Mouse (Mus musculus) embryonic facial prominence, embryonic 14.5 days (tissue): ENCODE data around the gene Rbms1. TPM values are rescaled to one million over a fixed set of nuclear protein-coding genes. Genes with fewer than 3 reads are reported as not detected.
A peak's percentile ranks its signal among the peaks of the same experiment; 100 is the strongest.

ENCODE experiments used
- ATAC-seq: fragments of 200-750 bp; cut with Nextera tagmentation; 2 replicates; pipeline ENCODE4 v1.8.0; 2017; ENCODE audit warnings: low read depth, moderate number of reproducible peaks, moderate TSS enrichment
- DNase-seq: peaks from one replicate; pipeline ENCODE4 v3.0.0-alpha.2; 2015; ENCODE audit warnings: low spot score
- H3K27ac ChIP-seq: fragments of 300-500 bp; sonication (generic); replicated peaks from 2 replicates; pipeline ENCODE4 v1.5.1; 2014; ENCODE audit warnings: low read depth, mild to moderate bottlenecking, low read length, moderate library complexity
- H3K27me3 ChIP-seq: fragments of 300-500 bp; sonication (generic); replicated peaks from 2 replicates; pipeline ENCODE4 v1.6.1; 2014; ENCODE audit warnings: low read length; ENCODE audit not compliant: control insufficient read depth, insufficient read depth
- H3K36me3 ChIP-seq: fragments of 300-500 bp; sonication (generic); 2 replicates; pipeline ENCODE4 v1.6.1; 2014; ENCODE audit warnings: low read length, mixed read lengths; ENCODE audit not compliant: control insufficient read depth, insufficient read depth
- H3K4me1 ChIP-seq: fragments of 300-500 bp; sonication (generic); 2 replicates; pipeline ENCODE4 v1.6.1; 2014; ENCODE audit warnings: antibody characterized with exemption, low read length; ENCODE audit not compliant: control insufficient read depth, insufficient read depth
- H3K4me2 ChIP-seq: fragments of 300-500 bp; sonication (generic); 2 replicates; pipeline ENCODE4 v1.6.1; 2014; ENCODE audit warnings: low read depth, mild to moderate bottlenecking, low read length, moderate library complexity, mixed read lengths
- H3K4me3 ChIP-seq: fragments of 300-500 bp; sonication (generic); 2 replicates; pipeline ENCODE4 v1.5.1; 2014; ENCODE audit warnings: low read depth, mild to moderate bottlenecking, low read length
- H3K9ac ChIP-seq: fragments of 300-500 bp; sonication (generic); 2 replicates; pipeline ENCODE4 v1.6.1; 2014; ENCODE audit warnings: low read depth, mild to moderate bottlenecking, low read length, moderate library complexity, mixed read lengths
- H3K9me3 ChIP-seq: fragments of 300-500 bp; sonication (generic); 2 replicates; pipeline ENCODE4 v1.6.1; 2016; ENCODE audit warnings: low read length; ENCODE audit not compliant: control insufficient read depth
- WGBS: fragments of 180-500 bp; shearing (Covaris S2); extraction: QIAGEN DNeasy Blood & Tissue Kit; methylation state at CpG from one replicate; pipeline ENCODE4 v1.1.7; 2014; 5-methylcytosine and 5-hydroxymethylcytosine counted together
- polyA plus RNA-seq: library from polyadenylated mRNA; unstranded; fragments of >200 nt; fragmentation: Nextera tagmentation; extraction: Ambion mirVana; gene quantifications from 2 replicates; pipeline ENCODE4 v1.2.1, GENCODE M21; 2014

The Rbms1 gene
- polyA plus RNA-seq, 1 experiment from 2014 or later = 101 TPM

DNA sequence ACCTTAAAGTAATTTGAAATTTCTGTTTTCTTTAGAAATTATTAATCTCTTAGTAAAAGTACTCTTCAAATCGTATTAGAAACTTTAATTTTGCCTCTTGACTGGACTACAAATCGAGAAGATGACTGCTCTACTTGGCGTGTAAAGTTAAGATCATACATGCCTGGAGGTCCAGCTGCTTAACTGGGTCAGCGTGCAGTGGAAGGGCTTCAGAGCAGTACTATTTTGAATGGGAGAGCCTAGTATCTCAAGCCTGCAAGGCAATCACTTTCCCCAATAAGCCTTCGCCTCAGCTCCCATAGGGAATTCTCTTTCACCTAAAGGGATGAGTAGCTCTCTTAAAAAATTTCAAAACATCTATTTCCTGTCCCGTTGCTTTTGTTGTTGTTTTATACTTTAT is 62.0 kb downstream of the Rbms1 start:
- no peaks in the 10 kb centered on the region for H3K36me3 ChIP-seq
- H3K4me2 ChIP-seq = no peak overlapping the region
- no peak overlapping the region for H3K9ac ChIP-seq
- H3K4me3 ChIP-seq = no peak overlapping the region
- H3K4me1 ChIP-seq = peaks cover 22% of the 10 kb centered on the region
- no peak for DNase-seq
- WGBS = 84% methylated on average over 6 of the region's 6 CpGs
- ATAC-seq = no peak
- no peaks in the 10 kb centered on the region for H3K9me3 ChIP-seq
- no peaks in the 10 kb centered on the region for H3K27me3 ChIP-seq
- no peak overlapping the region for H3K27ac ChIP-seq

DNA sequence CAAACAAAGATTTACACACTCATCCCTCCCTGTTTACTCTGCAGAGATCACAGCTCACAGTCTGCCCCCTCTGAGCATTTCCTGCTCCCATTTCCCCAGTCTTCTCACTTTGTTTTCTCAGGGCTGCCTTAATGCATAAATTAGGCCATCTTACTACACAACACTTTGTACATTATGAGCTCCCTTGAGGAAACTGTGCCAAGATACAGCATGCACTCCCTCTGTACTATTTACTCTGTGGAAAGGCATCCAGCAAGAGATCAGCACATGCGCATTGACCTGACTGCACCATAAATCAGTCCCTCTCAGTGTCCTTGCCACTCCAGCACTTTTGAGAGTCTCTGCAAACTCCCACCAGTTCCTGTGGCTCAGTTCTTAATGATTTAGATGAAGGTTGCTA is 70.0 kb downstream of the Rbms1 start:
- DNase-seq (no peak), ATAC-seq (no peak)
- H3K27me3 ChIP-seq = no peaks in the 10 kb centered on the region
- no peaks in the 10 kb centered on the region; the same call in 1 of the 2 replicates for H3K4me1 ChIP-seq
- no peaks in the 10 kb centered on the region for H3K9me3 ChIP-seq
- H3K27ac ChIP-seq = no peak overlapping the region
- H3K9ac ChIP-seq = no peak overlapping the region
- no peaks in the 10 kb centered on the region for H3K36me3 ChIP-seq
- H3K4me2 ChIP-seq = no peak overlapping the region
- WGBS = 89% methylated on average over 1 of the region's 1 CpGs
- no peak overlapping the region for H3K4me3 ChIP-seq

DNA sequence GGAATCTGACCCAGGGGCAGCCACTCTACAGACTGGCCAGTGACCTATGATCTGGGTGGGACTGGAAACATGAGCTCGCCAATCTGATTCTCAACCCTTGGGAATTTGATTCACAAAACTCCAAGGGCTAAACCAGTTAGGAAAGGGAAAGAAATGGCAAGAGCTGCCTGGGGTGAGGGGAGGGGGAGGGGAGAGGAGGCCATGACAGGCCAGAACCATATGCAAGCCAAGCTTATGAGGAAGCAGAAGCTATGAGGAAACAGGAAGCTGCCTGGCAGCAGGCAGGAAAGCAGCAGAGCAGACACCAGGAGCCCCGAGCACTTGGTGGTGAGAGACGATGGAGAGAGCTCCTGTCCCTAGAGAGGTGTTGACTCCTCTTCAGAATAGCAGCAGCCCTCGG is 79.1 kb downstream of the Rbms1 start:
- ATAC-seq (no peak), DNase-seq (no peak)
- Histone ChIP-seq H3K4me2 (no peak overlapping the region), H3K9ac (no peak overlapping the region), H3K4me1 (peaks cover 32% of the 10 kb centered on the region), H3K27me3 (no peaks in the 10 kb centered on the region), H3K36me3 (no peaks in the 10 kb centered on the region), H3K4me3 (no peak overlapping the region), H3K27ac (no peak overlapping the region), H3K9me3 (no peaks in the 10 kb centered on the region)
- 22% methylated on average over 4 of the region's 4 CpGs for WGBS

DNA sequence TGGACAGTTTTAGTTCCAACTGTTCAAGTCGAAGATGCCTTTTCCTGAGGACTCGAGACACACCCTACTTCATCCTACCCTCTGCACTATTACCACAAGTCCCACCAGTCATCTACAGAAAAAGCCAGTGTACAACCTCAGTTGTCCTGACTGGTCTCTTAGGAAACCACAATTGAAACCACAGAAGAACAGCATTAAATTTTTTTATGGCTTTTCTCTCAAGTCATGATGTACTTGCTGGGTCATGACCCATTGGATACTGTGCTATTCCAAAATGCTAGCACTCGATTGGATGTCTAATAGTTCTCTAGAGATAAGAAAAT is 80.0 kb downstream of the Rbms1 start:
- Histone ChIP-seq H3K36me3 (no peaks in the 10 kb centered on the region), H3K27ac (no peak overlapping the region), H3K4me1 (peaks cover 33% of the 10 kb centered on the region), H3K27me3 (no peaks in the 10 kb centered on the region), H3K9ac (no peak overlapping the region), H3K4me2 (no peak overlapping the region), H3K9me3 (no peaks in the 10 kb centered on the region), H3K4me3 (no peak overlapping the region)
- 66% methylated on average over 3 of the region's 3 CpGs for WGBS
- ATAC-seq = no peak
- DNase-seq = no peak

DNA sequence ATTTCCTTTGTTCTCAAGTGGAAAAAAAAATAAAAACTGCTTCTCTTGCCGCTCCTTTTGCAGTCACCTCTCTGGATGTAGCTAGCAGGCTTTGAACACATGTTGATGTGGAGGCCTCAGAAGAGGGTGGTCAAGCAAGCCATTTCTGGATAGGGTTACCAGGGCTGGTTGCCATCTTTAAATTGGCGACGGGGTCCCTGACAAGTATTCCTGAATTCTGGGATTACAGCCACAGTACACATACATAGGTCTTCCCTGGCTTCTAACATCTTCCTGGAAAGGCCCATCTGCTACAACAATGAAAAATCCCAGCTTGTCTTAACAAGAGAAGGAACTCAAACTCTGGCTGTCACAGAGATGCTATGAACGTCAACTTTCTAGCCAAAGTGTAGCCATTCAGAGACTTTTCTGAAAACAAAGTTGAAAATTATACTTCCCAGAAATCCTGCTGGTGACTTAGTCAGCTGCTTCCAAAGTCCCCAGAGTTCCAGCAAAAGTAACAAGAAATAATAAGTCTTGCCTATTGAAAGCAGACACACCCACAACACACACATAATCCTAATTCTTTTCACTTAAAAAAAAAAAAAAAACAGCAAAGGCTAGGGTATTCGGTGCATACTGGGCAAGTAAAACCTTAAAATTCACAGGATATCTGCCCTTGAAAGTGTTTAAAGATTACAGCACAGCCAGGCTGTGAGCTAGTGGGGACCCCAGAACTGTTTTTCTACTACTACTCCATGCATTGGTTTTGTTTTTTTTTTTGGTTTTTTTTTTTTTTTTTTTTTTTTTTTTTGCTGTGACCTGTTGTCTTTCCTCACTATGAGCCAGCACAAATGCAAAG is 80.6 kb downstream of the Rbms1 start:
- H3K9me3 ChIP-seq = no peaks in the 10 kb centered on the region
- peak overlapping the region; percentile 95 for H3K27ac ChIP-seq
- H3K27me3 ChIP-seq = no peaks in the 10 kb centered on the region
- no peak overlapping the region for H3K9ac ChIP-seq
- ATAC-seq (no peak), DNase-seq (no peak)
- 39% methylated on average over 5 of the region's 5 CpGs for WGBS
- H3K36me3 ChIP-seq = no peaks in the 10 kb centered on the region
- peak overlapping the region; percentile 77 for H3K4me2 ChIP-seq
- H3K4me1 ChIP-seq = peaks cover 38% of the 10 kb centered on the region
- H3K4me3 ChIP-seq = no peak overlapping the region

DNA sequence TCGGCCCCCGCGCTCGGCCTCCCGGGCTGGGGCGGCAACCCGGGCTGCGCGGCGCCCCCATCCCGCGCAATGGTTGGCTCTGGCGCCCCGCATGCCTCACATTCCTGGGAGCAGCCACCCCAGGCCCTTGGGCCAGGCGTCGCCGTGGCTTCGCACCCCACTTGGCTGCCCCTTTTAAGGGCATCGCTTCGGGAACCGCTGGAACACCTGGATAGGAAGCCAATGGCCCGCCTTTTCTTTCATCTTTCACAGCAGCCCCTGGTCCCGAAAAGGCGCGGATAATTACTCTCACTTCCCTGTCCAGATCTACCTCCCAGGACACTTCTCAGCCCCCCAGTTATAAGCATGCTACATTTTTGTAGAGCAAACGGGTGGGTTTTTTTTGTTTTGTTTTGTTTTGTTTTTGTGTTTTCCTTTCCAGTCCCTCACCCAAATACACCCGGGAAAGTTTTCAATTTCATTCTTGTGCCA is 81.4 kb downstream of the Rbms1 start:
- DNase-seq = peak; percentile 67
- Histone ChIP-seq H3K9me3 (no peaks in the 10 kb centered on the region), H3K9ac (peak overlapping the region; percentile 96), H3K4me2 (peak overlapping the region; percentile 77), H3K27ac (peak overlapping the region; percentile 95), H3K4me1 (peaks cover 45% of the 10 kb centered on the region), H3K27me3 (no peaks in the 10 kb centered on the region), H3K4me3 (peak overlapping the region; percentile 84), H3K36me3 (no peaks in the 10 kb centered on the region)
- ATAC-seq = no peak
- 3% methylated on average over 9 of the region's 27 CpGs for WGBS

DNA sequence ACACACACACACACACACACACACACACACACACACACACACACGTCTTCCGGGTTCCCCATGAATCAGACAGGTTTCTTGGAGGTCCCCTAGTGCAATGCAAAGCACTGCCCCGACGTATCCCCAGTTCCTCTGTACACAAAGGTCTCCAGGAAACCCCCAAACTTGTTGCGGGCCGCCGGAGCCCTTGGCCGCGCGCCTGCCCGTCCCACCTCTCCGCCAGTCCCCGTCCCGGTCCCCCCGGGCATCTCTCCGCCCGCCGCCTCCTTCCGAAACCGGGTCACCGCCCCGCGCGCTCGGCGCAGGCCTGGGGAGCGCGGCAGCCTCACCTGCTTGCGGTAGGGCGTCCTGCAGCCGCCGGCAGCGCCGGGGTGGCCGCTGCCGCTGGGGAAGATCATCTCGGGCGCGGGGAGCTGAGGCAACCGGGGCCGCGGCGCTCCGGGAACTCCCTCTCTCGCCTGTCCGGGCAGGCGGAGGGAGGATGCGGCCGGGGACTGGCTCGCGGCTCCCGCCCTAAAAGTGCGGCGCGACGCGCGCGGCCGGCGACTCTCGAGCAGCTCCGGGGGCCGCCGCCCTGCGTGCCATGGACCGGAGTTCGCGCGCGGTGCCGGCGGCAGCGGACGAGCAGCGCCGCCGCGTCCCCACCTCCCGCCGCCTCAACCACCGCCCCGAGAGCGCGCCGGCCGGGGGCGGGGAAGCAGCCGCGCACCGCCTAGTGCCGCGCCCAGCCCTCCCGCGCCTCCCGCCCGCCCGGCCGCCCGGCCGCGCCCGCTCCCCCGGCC is 82.0 kb downstream of the Rbms1 start:
- peak; percentile 91 for ATAC-seq
- Histone ChIP-seq H3K27me3 (no peaks in the 10 kb centered on the region), H3K4me1 (peaks cover 51% of the 10 kb centered on the region), H3K4me2 (peak overlapping the region; percentile 77), H3K4me3 (peak overlapping the region; percentile 84), H3K9ac (peak overlapping the region; percentile 96), H3K27ac (peak overlapping the region; percentile 95), H3K36me3 (no peaks in the 10 kb centered on the region), H3K9me3 (no peaks in the 10 kb centered on the region)
- WGBS = 2% methylated on average over 12 of the region's 104 CpGs
- DNase-seq = peak; percentile 85

DNA sequence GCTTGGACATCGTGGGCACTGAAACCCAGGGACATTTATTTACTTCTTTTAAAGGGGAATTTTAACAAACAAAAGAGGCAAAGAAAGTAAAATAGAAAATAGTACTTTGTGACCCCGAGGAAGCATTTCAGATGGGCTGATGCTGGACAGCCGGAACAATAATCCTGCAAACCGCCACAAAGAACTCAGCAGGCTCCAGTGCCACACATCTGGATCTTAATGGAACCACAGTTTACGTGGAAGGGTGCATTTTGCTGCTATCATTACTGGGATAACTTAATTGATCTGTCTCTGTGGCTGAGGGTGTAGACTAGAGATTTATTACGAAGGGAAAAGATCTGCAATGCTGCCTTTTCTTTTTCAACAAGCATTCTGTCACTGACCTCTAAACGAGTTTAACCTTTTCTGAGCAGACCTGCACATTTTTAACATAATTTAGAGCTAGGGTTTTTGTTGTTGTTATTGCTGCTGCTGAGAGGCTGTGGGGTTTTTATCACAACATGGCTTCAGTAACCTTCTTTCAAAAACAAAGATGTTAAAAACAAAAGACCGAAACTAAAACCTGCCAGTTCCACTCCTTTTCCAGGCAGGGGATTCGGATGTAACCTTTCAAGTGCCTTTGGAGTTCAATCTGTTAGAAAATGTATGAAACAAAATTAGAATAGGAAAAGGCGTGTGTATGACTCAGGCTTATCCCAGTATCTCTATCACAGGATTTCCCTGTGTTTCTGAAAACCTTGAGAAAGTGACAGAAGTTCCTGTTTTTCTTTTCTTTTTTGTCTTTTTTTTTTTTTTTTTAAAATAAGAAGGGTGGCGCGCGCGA is 82.8 kb downstream of the Rbms1 start:
- WGBS = 4% methylated on average over 14 of the region's 14 CpGs
- peak overlapping the region; percentile 84 for H3K4me3 ChIP-seq
- H3K9ac ChIP-seq = peak overlapping the region; percentile 96
- peak overlapping the region; percentile 95 for H3K27ac ChIP-seq
- peaks cover 53% of the 10 kb centered on the region for H3K4me1 ChIP-seq
- DNase-seq (no peak), ATAC-seq (no peak)
- peak overlapping the region; percentile 77 for H3K4me2 ChIP-seq
- H3K36me3 ChIP-seq = no peaks in the 10 kb centered on the region
- no peaks in the 10 kb centered on the region for H3K27me3 ChIP-seq
- H3K9me3 ChIP-seq = no peaks in the 10 kb centered on the region
